Mouse (Mus musculus): Measurements from ENCODE around the gene Gm2564. TPM values are rescaled to one million over a fixed set of nuclear protein-coding genes. Genes with fewer than 3 reads are reported as not detected.

Gene Gm2564
- 5.7 TPM for polyA plus RNA-seq (2014; fragmentation: Illumina TruSeq; extraction: RNeasy Lipid Tissue Mini Kit (QIAGEN cat#74804); ENCODE audit: low read depth, low replicate concordance)

GRCm38 (mm10) chr4:42629419-42629818 lies at the start of gene Gm2564:
Gene Gm2564, plus strand, starts transcription at chr4:42629719.

GRCm38 (mm10) chr4:42611895-42612294 lies 17.6 kb upstream of the Gm2564 start, which contains the start of gene Gm10591:
Gene Gm10591, plus strand, starts transcription at chr4:42612195.

GRCm38 (mm10) chr4:42654951-42655350 lies 25.4 kb downstream of the Gm2564 start, which contains the start of gene Ccl27b:
Gene Ccl27b, plus strand, starts transcription at chr4:42655251.

GRCm38 (mm10) chr4:42661793-42662192 lies 32.3 kb downstream of the Gm2564 start, which contains the start of gene Il11ra2:
Gene Il11ra2, minus strand, starts transcription at chr4:42661893.

Other genes with a start within 250 kb of the Gm2564 start
- not detected for gene Gm21586, start 190.3 kb upstream of the Gm2564 start, polyA plus RNA-seq (2014; fragmentation: Illumina TruSeq; extraction: RNeasy Lipid Tissue Mini Kit (QIAGEN cat#74804); ENCODE audit: low read depth, low replicate concordance)
- gene Gm2163, start 163.0 kb upstream of the Gm2564 start, polyA plus RNA-seq (2014; fragmentation: Illumina TruSeq; extraction: RNeasy Lipid Tissue Mini Kit (QIAGEN cat#74804); ENCODE audit: low read depth, low replicate concordance) = not detected
- gene Fam205a2, start 101.5 kb upstream of the Gm2564 start, polyA plus RNA-seq (2014; fragmentation: Illumina TruSeq; extraction: RNeasy Lipid Tissue Mini Kit (QIAGEN cat#74804); ENCODE audit: low read depth, low replicate concordance) = not detected
- not detected for gene Gm10591, start 17.5 kb upstream of the Gm2564 start, polyA plus RNA-seq (2014; fragmentation: Illumina TruSeq; extraction: RNeasy Lipid Tissue Mini Kit (QIAGEN cat#74804); ENCODE audit: low read depth, low replicate concordance)
- not detected for gene Ccl27b, start 25.5 kb downstream of the Gm2564 start, polyA plus RNA-seq (2014; fragmentation: Illumina TruSeq; extraction: RNeasy Lipid Tissue Mini Kit (QIAGEN cat#74804); ENCODE audit: low read depth, low replicate concordance)
- not detected for gene Il11ra2, start 32.2 kb downstream of the Gm2564 start, polyA plus RNA-seq (2014; fragmentation: Illumina TruSeq; extraction: RNeasy Lipid Tissue Mini Kit (QIAGEN cat#74804); ENCODE audit: low read depth, low replicate concordance)
- gene 4930578G10Rik, start 105.8 kb downstream of the Gm2564 start, polyA plus RNA-seq (2014; fragmentation: Illumina TruSeq; extraction: RNeasy Lipid Tissue Mini Kit (QIAGEN cat#74804); ENCODE audit: low read depth, low replicate concordance) = not detected
- 4.0 TPM for gene Ccl19, start 126.9 kb downstream of the Gm2564 start, polyA plus RNA-seq (2014; fragmentation: Illumina TruSeq; extraction: RNeasy Lipid Tissue Mini Kit (QIAGEN cat#74804); ENCODE audit: low read depth, low replicate concordance)
- 53.5 TPM for gene Ccl21a, start 144.3 kb downstream of the Gm2564 start, polyA plus RNA-seq (2014; fragmentation: Illumina TruSeq; extraction: RNeasy Lipid Tissue Mini Kit (QIAGEN cat#74804); ENCODE audit: low read depth, low replicate concordance)
- gene Fam205a1, start 224.2 kb downstream of the Gm2564 start, polyA plus RNA-seq (2014; fragmentation: Illumina TruSeq; extraction: RNeasy Lipid Tissue Mini Kit (QIAGEN cat#74804); ENCODE audit: low read depth, low replicate concordance) = not detected
- 0.21 TPM for gene Gm12394, start 227.1 kb downstream of the Gm2564 start, polyA plus RNA-seq (2014; fragmentation: Illumina TruSeq; extraction: RNeasy Lipid Tissue Mini Kit (QIAGEN cat#74804); ENCODE audit: low read depth, low replicate concordance)
- 0.81 TPM for gene Fam205c, start 244.5 kb downstream of the Gm2564 start, polyA plus RNA-seq (2014; fragmentation: Illumina TruSeq; extraction: RNeasy Lipid Tissue Mini Kit (QIAGEN cat#74804); ENCODE audit: low read depth, low replicate concordance)